Mouse (Mus musculus): ENCODE results near the gene Zfp746. TPM values are rescaled to one million over a fixed set of nuclear protein-coding genes. Genes with fewer than 3 reads are reported as not detected.
"Not testable (repeated sequence)": the region's sequence is repeated elsewhere in the genome, so short reads cannot be mapped to it uniquely, and the experiment has no call there.

The Zfp746 gene
- polyA plus RNA-seq (2015; fragmentation: Nextera tagmentation; extraction: Ambion mirVana): 7.8 and 11.6 TPM in 2 replicates

- H3K27me3 ChIP-seq: no peaks in the 10 kb centered on the region
- peaks cover 20% of the 10 kb centered on the region for H3K36me3 ChIP-seq
- peak within 1 kb of the TSS; percentile 81 for H3K4me3 ChIP-seq
- H3K9me3 ChIP-seq (replicated peaks): no peaks in the 10 kb centered on the region
- H3K4me1 ChIP-seq (replicated peaks): peaks cover 9% of the 10 kb centered on the region
- peak within 1 kb of the TSS; percentile 97 for H3K9ac ChIP-seq
- under 1% methylated on average over 53 of the region's 53 CpGs for WGBS
- ATAC-seq (replicated peaks; ENCODE audit: insufficient number of reproducible peaks, insufficient read depth, low FRiP score, low read depth): peak; percentile 89
- H3K27ac ChIP-seq: peak within 1 kb of the TSS; percentile 86
- H3K4me2 ChIP-seq: peak within 1 kb of the TSS; percentile 75
Measured at GRCm38 (mm10) chr6:48086471-48086878, at the start of gene Zfp746. TSS of gene Zfp746 (minus strand) at chr6:48086593.

GRCm38 (mm10) chr6:48121092-48121491, 34.7 kb upstream of the Zfp746 start:
- H3K4me2 ChIP-seq; H3K36me3 ChIP-seq; H3K9ac ChIP-seq; H3K4me1 ChIP-seq (replicated peaks); H3K9me3 ChIP-seq (replicated peaks); H3K4me3 ChIP-seq; H3K27me3 ChIP-seq; H3K27ac ChIP-seq: not testable (repeated sequence)
- ATAC-seq (replicated peaks; ENCODE audit: insufficient number of reproducible peaks, insufficient read depth, low FRiP score, low read depth): peak; percentile 85; the same call in 1 of the 2 replicates
- 72% methylated on average over 4 of the region's 4 CpGs for WGBS

- Histone ChIP-seq H3K27me3 (no peaks in the 10 kb centered on the region), H3K36me3 (no peaks in the 10 kb centered on the region), H3K27ac (no peak overlapping the region), H3K4me2 (no peak overlapping the region), H3K4me1 (replicated peaks) (no peaks in the 10 kb centered on the region), H3K4me3 (no peak overlapping the region), H3K9ac (no peak overlapping the region), H3K9me3 (replicated peaks) (no peaks in the 10 kb centered on the region)
- 53% methylated on average over 3 of the region's 3 CpGs for WGBS
- ATAC-seq (replicated peaks; ENCODE audit: insufficient number of reproducible peaks, insufficient read depth, low FRiP score, low read depth): no peak
Measured at GRCm38 (mm10) chr6:48116036-48116435, 29.6 kb upstream of the Zfp746 start.

GRCm38 (mm10) chr6:48086957-48087715, 743 bp upstream of the Zfp746 start:
- H3K27me3 ChIP-seq: no peaks in the 10 kb centered on the region
- no peak overlapping the region for H3K27ac ChIP-seq
- H3K9me3 ChIP-seq (replicated peaks): no peaks in the 10 kb centered on the region
- peaks cover 9% of the 10 kb centered on the region for H3K4me1 ChIP-seq (replicated peaks)
- peak overlapping the region; percentile 81 for H3K4me3 ChIP-seq
- 37% methylated on average over 14 of the region's 14 CpGs for WGBS
- H3K9ac ChIP-seq: no peak overlapping the region
- ATAC-seq (replicated peaks; ENCODE audit: insufficient number of reproducible peaks, insufficient read depth, low FRiP score, low read depth): no peak
- peak overlapping the region; percentile 75 for H3K4me2 ChIP-seq
- peaks cover 14% of the 10 kb centered on the region for H3K36me3 ChIP-seq

GRCm38 (mm10) chr6:48085521-48086404, 630 bp downstream of the Zfp746 start:
- Histone ChIP-seq H3K27ac (peak overlapping the region; percentile 86), H3K4me3 (peak overlapping the region; percentile 81), H3K9ac (peak overlapping the region; percentile 97), H3K27me3 (no peaks in the 10 kb centered on the region), H3K36me3 (peaks cover 28% of the 10 kb centered on the region), H3K9me3 (replicated peaks) (no peaks in the 10 kb centered on the region), H3K4me2 (peak overlapping the region; percentile 75), H3K4me1 (replicated peaks) (peaks cover 9% of the 10 kb centered on the region)
- WGBS: 3% methylated on average over 64 of the region's 72 CpGs
- peak; percentile 84 for ATAC-seq (replicated peaks; ENCODE audit: insufficient number of reproducible peaks, insufficient read depth, low FRiP score, low read depth)

- H3K4me1 ChIP-seq (replicated peaks): peaks cover 9% of the 10 kb centered on the region
- H3K27ac ChIP-seq: no peak overlapping the region
- no peak overlapping the region for H3K9ac ChIP-seq
- no peak for ATAC-seq (replicated peaks; ENCODE audit: insufficient number of reproducible peaks, insufficient read depth, low FRiP score, low read depth)
- no peak overlapping the region for H3K4me2 ChIP-seq
- H3K27me3 ChIP-seq: no peaks in the 10 kb centered on the region
- no peaks in the 10 kb centered on the region for H3K9me3 ChIP-seq (replicated peaks)
- H3K4me3 ChIP-seq: no peak overlapping the region
- 88% methylated on average over 6 of the region's 6 CpGs for WGBS
- peaks cover 46% of the 10 kb centered on the region for H3K36me3 ChIP-seq
Measured at GRCm38 (mm10) chr6:48083733-48084191, 2.6 kb downstream of the Zfp746 start.

- no peak for ATAC-seq (replicated peaks; ENCODE audit: insufficient number of reproducible peaks, insufficient read depth, low FRiP score, low read depth)
- 97% methylated on average over 3 of the region's 3 CpGs for WGBS
- H3K9me3 ChIP-seq (replicated peaks): no peaks in the 10 kb centered on the region
- H3K4me2 ChIP-seq: no peak overlapping the region
- H3K27ac ChIP-seq: no peak overlapping the region
- H3K36me3 ChIP-seq: peaks cover 61% of the 10 kb centered on the region
- peaks cover 9% of the 10 kb centered on the region for H3K4me1 ChIP-seq (replicated peaks)
- no peak overlapping the region for H3K9ac ChIP-seq
- H3K27me3 ChIP-seq: no peaks in the 10 kb centered on the region
- H3K4me3 ChIP-seq: no peak overlapping the region
Measured at GRCm38 (mm10) chr6:48081952-48082351, 4.4 kb downstream of the Zfp746 start.

- Histone ChIP-seq H3K27me3 (no peaks in the 10 kb centered on the region), H3K4me2 (no peak overlapping the region), H3K4me3 (no peak overlapping the region), H3K9me3 (replicated peaks) (no peaks in the 10 kb centered on the region), H3K9ac (no peak overlapping the region), H3K4me1 (replicated peaks) (peaks cover 9% of the 10 kb centered on the region), H3K36me3 (peaks cover 68% of the 10 kb centered on the region), H3K27ac (no peak overlapping the region)
- no peak for ATAC-seq (replicated peaks; ENCODE audit: insufficient number of reproducible peaks, insufficient read depth, low FRiP score, low read depth)
- 93% methylated on average over 5 of the region's 5 CpGs for WGBS
Measured at GRCm38 (mm10) chr6:48081021-48081420, 5.4 kb downstream of the Zfp746 start.

- no peaks in the 10 kb centered on the region for H3K27me3 ChIP-seq
- H3K9me3 ChIP-seq (replicated peaks): no peaks in the 10 kb centered on the region
- H3K27ac ChIP-seq: no peak overlapping the region
- H3K4me1 ChIP-seq (replicated peaks): no peaks in the 10 kb centered on the region
- H3K36me3 ChIP-seq: peaks cover 47% of the 10 kb centered on the region
- no peak for ATAC-seq (replicated peaks; ENCODE audit: insufficient number of reproducible peaks, insufficient read depth, low FRiP score, low read depth)
- H3K9ac ChIP-seq: no peak overlapping the region
- H3K4me2 ChIP-seq: no peak overlapping the region
- H3K4me3 ChIP-seq: no peak overlapping the region
- 70% methylated on average over 5 of the region's 5 CpGs for WGBS
Measured at GRCm38 (mm10) chr6:48073316-48073715, 13.1 kb downstream of the Zfp746 start.

GRCm38 (mm10) chr6:48067492-48067891, 18.9 kb downstream of the Zfp746 start:
- Histone ChIP-seq H3K4me3 (no peak overlapping the region), H3K36me3 (peaks cover 58% of the 10 kb centered on the region), H3K27ac (no peak overlapping the region), H3K9me3 (replicated peaks) (no peaks in the 10 kb centered on the region), H3K9ac (no peak overlapping the region), H3K4me2 (no peak overlapping the region), H3K27me3 (no peaks in the 10 kb centered on the region), H3K4me1 (replicated peaks) (no peaks in the 10 kb centered on the region)
- no peak for ATAC-seq (replicated peaks; ENCODE audit: insufficient number of reproducible peaks, insufficient read depth, low FRiP score, low read depth)
- WGBS: 89% methylated on average over 3 of the region's 3 CpGs

- 89% methylated on average over 6 of the region's 6 CpGs for WGBS
- Histone ChIP-seq H3K9me3 (replicated peaks) (no peaks in the 10 kb centered on the region), H3K27ac (no peak overlapping the region), H3K4me2 (no peak overlapping the region), H3K4me1 (replicated peaks) (no peaks in the 10 kb centered on the region), H3K9ac (no peak overlapping the region), H3K27me3 (no peaks in the 10 kb centered on the region), H3K36me3 (peaks cover 61% of the 10 kb centered on the region), H3K4me3 (no peak overlapping the region)
- ATAC-seq (replicated peaks; ENCODE audit: insufficient number of reproducible peaks, insufficient read depth, low FRiP score, low read depth): no peak
Measured at GRCm38 (mm10) chr6:48065587-48066075, 20.8 kb downstream of the Zfp746 start.
